Mouse (Mus musculus): ENCODE results near the gene Saal1.

- TF ChIP-seq ZNF384 (IDR thresholded peaks at IDR 0.05; ENCODE audit: low read depth, low read length) (no peak), ZC3H11A (IDR thresholded peaks at IDR 0.05; ENCODE audit: borderline replicate concordance, low read depth, low read length) (no peak), CHD2 (IDR thresholded peaks at IDR 0.05; ENCODE audit: low read depth, low read length) (no peak)
Observed at GRCm38 (mm10) chr7:46727584-46727983, 17.1 kb upstream of the Saal1 start.
